Mouse (Mus musculus): ENCODE data around the gene Hif1an.

DNA sequence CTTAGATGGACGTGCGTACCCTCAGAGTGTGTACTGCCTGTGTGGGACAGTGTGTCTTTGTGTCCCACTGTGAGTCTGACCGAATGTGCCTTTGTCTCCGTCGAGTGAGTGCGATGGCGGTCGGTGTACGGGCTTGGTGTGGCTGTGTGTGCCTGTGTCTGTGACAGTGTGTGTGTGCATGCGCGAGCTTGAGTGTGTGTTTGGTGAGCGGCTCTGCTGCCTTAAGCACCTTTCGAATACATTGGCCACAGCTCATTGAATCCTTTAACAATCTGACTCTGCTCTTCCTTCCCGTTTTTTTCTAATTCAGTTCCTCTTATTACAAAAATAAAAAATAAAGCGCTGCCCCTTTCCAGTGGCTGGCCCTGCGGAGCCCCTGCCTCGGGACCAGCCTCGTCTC is 28.3 kb downstream of the Hif1an start:
- no peak for TF ChIP-seq GATA1 (IDR thresholded peaks at IDR 0.05; ENCODE audit: low read length)
- TF ChIP-seq TAL1 (IDR thresholded peaks at IDR 0.05; ENCODE audit: low read length), result no peak
